Mouse (Mus musculus): ENCODE measurements around the gene Efcab8. TPM values are rescaled to one million over a fixed set of nuclear protein-coding genes. Genes with fewer than 3 reads are reported as not detected.

Gene Efcab8
- total and polyA plus RNA-seq, 3 experiments: 0.04 to 0.19 TPM; not detected in 1

DNA sequence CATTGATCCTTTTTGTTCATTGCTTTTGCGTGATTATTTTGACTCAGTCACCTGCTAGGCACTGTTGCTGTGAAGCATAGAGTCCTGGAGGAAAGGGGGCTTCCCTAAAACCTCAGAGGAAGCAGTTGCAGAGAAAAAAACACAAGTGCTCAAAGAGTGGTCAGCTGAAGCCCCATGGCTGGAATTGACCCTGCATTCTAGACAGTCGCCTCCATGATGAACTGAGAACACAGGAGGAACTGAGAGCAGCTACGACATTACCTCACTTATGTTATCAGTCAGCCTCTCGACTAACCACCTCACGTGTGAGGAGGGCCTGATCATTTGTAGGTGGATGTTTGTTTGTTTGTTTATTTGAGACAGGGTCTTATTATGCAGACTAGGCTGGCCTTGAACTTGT lies 17.6 kb upstream of the Efcab8 start:
- Histone ChIP-seq H3K4me1 (ENCODE audit: control insufficient read depth in 1 of 2, insufficient read depth in 2 of 2, low read length in 2 of 2) (no peaks in the 10 kb centered on the region), H3K36me3 (ENCODE audit: control insufficient read depth in 1 of 2, insufficient read depth in 2 of 2, low read length in 2 of 2) (peaks cover 0 to 49% of the 10 kb centered on the region in 2 experiments; a peak in 2 of 4 replicates), H3K27ac (ENCODE audit: control insufficient read depth, low read depth, low read length) (no peak overlapping the region), H3K9me3 (replicated peaks; ENCODE audit: insufficient read depth, low read length) (no peaks in the 10 kb centered on the region), H3K4me3 (ENCODE audit: control insufficient read depth in 1 of 2, insufficient read depth in 1 of 2, low read depth in 2 of 2, low read length in 2 of 2) (no peak overlapping the region), H3K27me3 (ENCODE audit: control insufficient read depth in 1 of 2, insufficient read depth in 2 of 2, low read length in 2 of 2) (no peaks in the 10 kb centered on the region), H3K9ac (ENCODE audit: control insufficient read depth, low read depth, low read length, poor library complexity, severe bottlenecking) (no peak overlapping the region), H3K79me2 (ENCODE audit: control insufficient read depth, insufficient read depth, low read length, poor library complexity) (no peaks in the 10 kb centered on the region)
- no peak for TF ChIP-seq NRF1 (IDR thresholded peaks at IDR 0.05; ENCODE audit: insufficient read depth, low read depth, low read length, poor library complexity, severe bottlenecking)
- TF ChIP-seq MAZ (IDR thresholded peaks at IDR 0.05; ENCODE audit: low read depth, low read length): no peak
- no peak for TF ChIP-seq MAX (IDR thresholded peaks at IDR 0.05; ENCODE audit: low read length)
- TF ChIP-seq CHD2 (IDR thresholded peaks at IDR 0.05; ENCODE audit: low read length): no peak
- no peak for TF ChIP-seq USF1 (IDR thresholded peaks at IDR 0.05; ENCODE audit: low read depth, low read length)
- no peak for TF ChIP-seq GATA1 (IDR thresholded peaks at IDR 0.05; ENCODE audit: low read depth, low read length)
- no peak for TF ChIP-seq KAT2A (conservative IDR thresholded peaks at IDR 0.05; ENCODE audit: low read depth, low read length)
- TF ChIP-seq TAL1 (IDR thresholded peaks at IDR 0.05; ENCODE audit: low read length): no peak
- TF ChIP-seq TCF12 (IDR thresholded peaks at IDR 0.05; ENCODE audit: low read depth, low read length): no peak
- no peak for TF ChIP-seq MAFK (IDR thresholded peaks at IDR 0.05; ENCODE audit: borderline replicate concordance, low read depth, low read length)
- DNase-seq (ENCODE audit: low read depth, low spot score): no peak

DNA sequence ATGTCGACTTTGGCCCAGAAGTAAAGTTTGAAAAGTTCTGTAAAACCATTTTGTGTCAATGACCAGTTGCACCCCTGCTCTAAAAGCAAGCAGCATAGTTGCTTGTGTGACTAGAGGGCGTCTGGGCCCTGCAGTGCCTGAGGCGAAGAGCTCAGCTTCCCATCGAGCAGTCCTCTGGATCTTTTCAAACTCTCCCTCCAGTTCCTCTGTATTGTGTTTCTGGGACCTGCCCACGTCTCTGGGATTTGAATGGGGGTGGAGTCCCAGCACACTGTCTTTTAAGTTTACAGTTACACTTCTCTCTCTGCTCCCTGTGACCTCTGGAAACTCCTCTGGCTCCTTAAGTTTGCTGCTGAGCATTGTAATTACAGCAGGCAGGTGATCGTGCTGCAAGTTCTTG lies 12.2 kb upstream of the Efcab8 start:
- TF ChIP-seq USF1 (IDR thresholded peaks at IDR 0.05; ENCODE audit: low read depth, low read length) (no peak), MYC (IDR thresholded peaks at IDR 0.05; ENCODE audit: low read depth, low read length) (no peak), ZMIZ1 (IDR thresholded peaks at IDR 0.05; ENCODE audit: low read depth, low read length) (no peak), TCF12 (IDR thresholded peaks at IDR 0.05; ENCODE audit: low read depth, low read length) (no peak), HCFC1 (IDR thresholded peaks at IDR 0.05; ENCODE audit: low read depth, low read length) (no peak), ETS1 (IDR thresholded peaks at IDR 0.05; ENCODE audit: low read depth, low read length) (no peak), CTCF (IDR thresholded peaks at IDR 0.05 in 2 of 3, conservative IDR thresholded peaks at IDR 0.05 in 1 of 3; ENCODE audit: control insufficient read depth in 1 of 3, insufficient read depth in 1 of 3, low read depth in 2 of 3, low read length in 3 of 3, poor library complexity in 1 of 3, severe bottlenecking in 1 of 3) (no peak), SIN3A (IDR thresholded peaks at IDR 0.05; ENCODE audit: low read length) (no peak), MXI1 (IDR thresholded peaks at IDR 0.05; ENCODE audit: low read depth, low read length) (no peak), TBP (IDR thresholded peaks at IDR 0.05; ENCODE audit: low read depth, low read length) (no peak), MEF2A (IDR thresholded peaks at IDR 0.05; ENCODE audit: extremely low read depth, insufficient replicate concordance, low read depth, low read length, poor library complexity, severe bottlenecking) (no peak), POLR2A (IDR thresholded peaks at IDR 0.05; ENCODE audit: control insufficient read depth in 1 of 2, insufficient read depth in 1 of 2, low read depth in 1 of 2, low read length in 2 of 2, poor library complexity in 1 of 2) (no peak), CHD1 (IDR thresholded peaks at IDR 0.05; ENCODE audit: low read depth, low read length) (no peak), BHLHE40 (IDR thresholded peaks at IDR 0.05; ENCODE audit: borderline replicate concordance, low read depth, low read length) (no peak), JUND (IDR thresholded peaks at IDR 0.05; ENCODE audit: low read depth, low read length) (no peak), MAZ (IDR thresholded peaks at IDR 0.05; ENCODE audit: low read depth, low read length) (no peak), SMC3 (IDR thresholded peaks at IDR 0.05; ENCODE audit: low read depth, low read length) (no peak), MYB (IDR thresholded peaks at IDR 0.05; ENCODE audit: low read depth, low read length) (no peak), CHD2 (IDR thresholded peaks at IDR 0.05; ENCODE audit: low read length) (no peak), NELFE (IDR thresholded peaks at IDR 0.05; ENCODE audit: low read depth, low read length) (no peak)
- Histone ChIP-seq H3K4me1 (ENCODE audit: control insufficient read depth in 1 of 2, insufficient read depth in 2 of 2, low read length in 2 of 2) (no peaks in the 10 kb centered on the region), H3K9ac (ENCODE audit: control insufficient read depth, low read depth, low read length, poor library complexity, severe bottlenecking) (no peak overlapping the region), H3K4me3 (ENCODE audit: control insufficient read depth in 1 of 2, insufficient read depth in 1 of 2, low read depth in 2 of 2, low read length in 2 of 2) (no peak overlapping the region), H3K27me3 (ENCODE audit: control insufficient read depth in 1 of 2, insufficient read depth in 2 of 2, low read length in 2 of 2) (no peaks in the 10 kb centered on the region), H3K27ac (ENCODE audit: control insufficient read depth, low read depth, low read length) (no peak overlapping the region), H3K79me2 (ENCODE audit: control insufficient read depth, insufficient read depth, low read length, poor library complexity) (no peaks in the 10 kb centered on the region), H3K36me3 (ENCODE audit: control insufficient read depth in 1 of 2, insufficient read depth in 2 of 2, low read length in 2 of 2) (peaks cover 0 to 35% of the 10 kb centered on the region in 2 experiments; a peak in 2 of 4 replicates), H3K9me3 (replicated peaks; ENCODE audit: insufficient read depth, low read length) (no peaks in the 10 kb centered on the region)
- DNase-seq (ENCODE audit: low read depth, low spot score): no peak

Data from MEL (cell line).